Mouse (Mus musculus): ENCODE results near the gene Rad51b. TPM values are rescaled to one million over a fixed set of nuclear protein-coding genes. Genes with fewer than 3 reads are reported as not detected.

The Rad51b gene
- total RNA-seq, 4 experiments from 2014 or later: 0.71 to 0.95 (median 0.78) TPM

DNA sequence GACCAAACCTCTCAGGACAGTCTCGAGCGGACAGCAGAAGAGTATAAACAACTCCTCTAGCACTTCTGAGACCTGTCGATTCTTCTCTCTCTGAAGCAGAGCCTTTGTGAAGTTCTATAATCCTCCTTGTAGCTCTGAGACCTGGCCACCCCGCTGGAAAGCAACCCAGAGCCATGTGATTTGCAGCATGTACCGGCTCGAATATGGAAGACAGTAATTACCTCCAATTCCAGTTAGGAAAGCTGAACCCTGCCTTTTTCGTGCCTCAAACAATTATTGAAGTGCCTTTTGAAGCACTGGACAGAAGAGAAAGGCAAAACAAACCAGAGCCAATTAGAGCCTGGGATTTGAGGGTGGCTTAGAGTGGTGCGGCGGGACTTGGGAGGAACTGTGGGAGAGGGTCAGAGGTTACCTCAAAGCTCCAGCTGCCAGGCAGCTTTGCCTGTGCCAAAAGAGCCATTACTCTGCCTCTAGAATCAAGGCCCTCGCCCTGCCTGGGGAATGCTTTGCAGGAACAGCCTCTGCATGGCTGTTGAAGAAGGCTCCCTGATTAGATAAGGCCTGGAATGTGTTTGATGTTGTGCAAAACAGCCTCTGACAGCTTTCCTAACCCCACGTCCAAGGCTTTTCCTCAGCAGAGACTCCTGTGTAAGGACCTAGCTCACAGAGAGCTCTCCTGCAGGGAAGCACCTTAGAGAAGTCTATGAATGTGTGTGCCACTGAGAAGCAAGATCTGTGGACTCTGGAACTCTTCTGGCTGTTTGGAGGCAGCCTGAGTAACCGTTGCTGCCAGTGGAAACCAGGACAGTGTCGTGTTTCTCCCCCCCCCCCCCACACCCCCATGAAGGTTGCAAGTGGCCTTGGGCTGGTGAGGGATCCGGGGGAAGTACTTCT is 562.5 kb downstream of the Rad51b start:
- DNase-seq (ENCODE audit: low spot score): peak; percentile 63

GRCm38 (mm10) chr12:79860248-79860555 is 563.1 kb downstream of the Rad51b start:
- no peak for DNase-seq (ENCODE audit: low spot score)

Other genes starting within 250 kb of the Rad51b start
- gene Pigh, start 207.6 kb upstream of the Rad51b start, total RNA-seq (2022): 1 to 10 TPM; 2.6 to 4.7 (median 3.5) TPM
- under 1 TPM in 1 of 4 experiments, not detected in 3; 0.17 TPM for gene Arg2, start 166.5 kb upstream of the Rad51b start, total RNA-seq (2022)
- 100 to 1,000 TPM; 106 to 116 (median 110) TPM for gene Vti1b, start 124.6 kb upstream of the Rad51b start, total RNA-seq (2022)
- 1 to 10 TPM; 1.6 to 2.6 (median 2.2) TPM for gene Rdh11, start 105.0 kb upstream of the Rad51b start, total RNA-seq (2022)
- gene Rdh12, start 88.4 kb upstream of the Rad51b start, total RNA-seq (2022): under 1 TPM in 1 of 4 experiments, not detected in 3; 0.37 TPM
- gene Zfyve26, start 978 bp upstream of the Rad51b start, total RNA-seq (2022): 10 to 100 TPM; 13.2 to 17.8 (median 16.8) TPM

Data from heart, adult 8-10 months (tissue).